Mouse (Mus musculus): Measurements from ENCODE around the gene Cpsf3.

GRCm38 (mm10) chr12:21363195-21363594, 78.0 kb downstream of the Cpsf3 start:
- TF ChIP-seq CTCF (IDR thresholded peaks at IDR 0.05; ENCODE audit: insufficient read depth, low read length) (no peak), POLR2A (IDR thresholded peaks at IDR 0.05; ENCODE audit: borderline replicate concordance, extremely low read depth, low read depth, low read length) (no peak)

All from lung, adult 2 months (tissue).